ENCODE assay signal across 17 mouse cellular contexts in genomic region chr10:93708076-93708473, GRCm38 (mm10).
DNase-seq lines count a peak whose midpoint lies in the region; ATAC-seq and TF ChIP-seq lines count a peak whose summit lies in the region.
"Had no signal": no experiment of that assay in that cellular context is flagged by ENCODE, and none has a peak within 500 bp of the region (broad histone marks: within the 10 kb centered on the region; RNA-seq: fewer than 3 reads in every experiment).

No protein-coding gene starts in this region.

- TF ChIP-seq EP300 in heart, postnatal 0 days (IDR thresholded peaks at IDR 0.05; ENCODE audit: low read depth), result no peak

- peaks cover 19% of the 10 kb centered on the region for H3K4me1 ChIP-seq in heart, embryonic 13.5 days
- H3K4me1 ChIP-seq in lung, embryonic 16.5 days (replicated peaks; ENCODE audit: control insufficient read depth, insufficient read depth, low read length), result peaks cover 8% of the 10 kb centered on the region
- H3K4me1 ChIP-seq in heart, postnatal 0 days (ENCODE audit: control insufficient read depth, insufficient read depth), result peaks cover 11% of the 10 kb centered on the region; the same call in 1 of the 2 replicates
- H3K4me1 ChIP-seq: kidney, embryonic 15.5 days had no signal

- no peak for DNase-seq in heart, postnatal 25 days (ENCODE audit: low spot score)
- DNase-seq in lung, postnatal 4 days, result no peak
- DNase-seq in heart, postnatal 0 days (ENCODE audit: low spot score), result peak; percentile 30
- DNase-seq in spleen, adult 12 weeks (ENCODE audit: low spot score), result no peak
- no peak for DNase-seq in c-Kit-positive CD71-positive TER-119-positive erythroid progenitor cells, embryonic 14.5 days (ENCODE audit: low spot score)
- DNase-seq: embryo, embryonic 11 days; layer of hippocampus, postnatal 36 days had no signal

- 58% methylated on average over 6 of the region's 6 CpGs for WGBS in heart, embryonic 13.5 days
- WGBS in lung, embryonic 16.5 days, result 30% methylated on average over 6 of the region's 6 CpGs
- 46% methylated on average over 6 of the region's 6 CpGs for WGBS in heart, postnatal 0 days

- intact Hi-C loops in heart, postnatal 25 days (cut with DNase I), result loop anchor here (5.0 kb wide), 2 partner anchors 46 to 64 kb away; no protein-coding TSS in a partner anchor

- H3K27ac ChIP-seq in heart, embryonic 13.5 days (replicated peaks), result peak overlapping the region; percentile 76
- no peak overlapping the region; the same call in 1 of the 2 replicates for H3K27ac ChIP-seq in lung, embryonic 16.5 days (ENCODE audit: low read length)
- peak overlapping the region; percentile 88 for H3K27ac ChIP-seq in heart, postnatal 0 days (ENCODE audit: low read depth)
- H3K27ac ChIP-seq: forebrain, embryonic 15.5 days; hindbrain, embryonic 13.5 days; kidney, embryonic 15.5 days; macrophage; neural tube, embryonic 13.5 days; stomach, postnatal 0 days had no signal

- no peak overlapping the region for H3K4me3 ChIP-seq in heart, embryonic 13.5 days
- no peak overlapping the region for H3K4me3 ChIP-seq in lung, embryonic 16.5 days (ENCODE audit: low read length)
- H3K4me3 ChIP-seq in heart, postnatal 0 days (ENCODE audit: low read depth, low read length), result no peak overlapping the region
- H3K4me3 ChIP-seq: erythroblast, embryonic 14.5 days; forebrain, embryonic 15.5 days; hindbrain, embryonic 13.5 days; kidney, embryonic 15.5 days; neural tube, embryonic 13.5 days had no signal

- H3K4me2 ChIP-seq in heart, embryonic 13.5 days, result peak overlapping the region; percentile 55; the same call in 1 of the 2 replicates
- no peak overlapping the region for H3K4me2 ChIP-seq in lung, embryonic 16.5 days (ENCODE audit: low read depth, low read length)
- H3K4me2 ChIP-seq in heart, postnatal 0 days (ENCODE audit: low read depth, low read length), result peak overlapping the region; percentile 42; the same call in 1 of the 2 replicates
- H3K4me2 ChIP-seq: forebrain, embryonic 15.5 days; hindbrain, embryonic 13.5 days; kidney, embryonic 15.5 days; midbrain, embryonic 11.5 days; neural tube, embryonic 13.5 days had no signal

- no peak overlapping the region for H3K9ac ChIP-seq in heart, embryonic 13.5 days
- H3K9ac ChIP-seq in lung, embryonic 16.5 days (ENCODE audit: low read length), result no peak overlapping the region
- no peak overlapping the region for H3K9ac ChIP-seq in heart, postnatal 0 days (replicated peaks; ENCODE audit: low read depth, low read length)
- H3K9ac ChIP-seq: forebrain, embryonic 15.5 days; hindbrain, embryonic 13.5 days; kidney, embryonic 15.5 days; neural tube, embryonic 13.5 days had no signal

- 0 out of 2 replicates have a peak, but pooled peaks cover 3% of the 10 kb centered on the region for H3K9me3 ChIP-seq in heart, embryonic 13.5 days
- H3K9me3 ChIP-seq in lung, embryonic 16.5 days (ENCODE audit: control insufficient read depth, low read length), result no peaks in the 10 kb centered on the region
- no peaks in the 10 kb centered on the region for H3K9me3 ChIP-seq in heart, postnatal 0 days (replicated peaks; ENCODE audit: control insufficient read depth, low read length)
- H3K9me3 ChIP-seq: forebrain, embryonic 15.5 days; hindbrain, embryonic 13.5 days; kidney, embryonic 15.5 days; neural tube, embryonic 13.5 days had no signal

- no peaks in the 10 kb centered on the region for H3K27me3 ChIP-seq in heart, embryonic 13.5 days (replicated peaks)
- H3K27me3 ChIP-seq in lung, embryonic 16.5 days (ENCODE audit: control insufficient read depth, insufficient read depth, low read depth, low read length), result no peaks in the 10 kb centered on the region
- no peaks in the 10 kb centered on the region for H3K27me3 ChIP-seq in heart, postnatal 0 days (ENCODE audit: control insufficient read depth, insufficient read depth, low read length)
- H3K27me3 ChIP-seq: forebrain, embryonic 15.5 days; hindbrain, embryonic 13.5 days; kidney, embryonic 15.5 days; neural tube, embryonic 13.5 days had no signal

- no peak for TF ChIP-seq CTCF in heart, postnatal 0 days (IDR thresholded peaks at IDR 0.05; ENCODE audit: low read depth)

- ATAC-seq in heart, embryonic 13.5 days (ENCODE audit: extremely low read depth, insufficient number of reproducible peaks, low FRiP score, low TSS enrichment), result no peak
- peak; percentile 52 for ATAC-seq in lung, embryonic 16.5 days (ENCODE audit: low read depth)
- peak; percentile 10; the same call in 1 of the 2 replicates for ATAC-seq in heart, postnatal 0 days (ENCODE audit: insufficient read depth, low read depth)
- ATAC-seq: forebrain, embryonic 15.5 days had no signal

- H3K36me3 ChIP-seq in heart, embryonic 13.5 days, result peaks cover 16% of the 10 kb centered on the region
- no peaks in the 10 kb centered on the region for H3K36me3 ChIP-seq in lung, embryonic 16.5 days (ENCODE audit: control insufficient read depth, insufficient read depth, low read length)
- H3K36me3 ChIP-seq in heart, postnatal 0 days (replicated peaks; ENCODE audit: control insufficient read depth, insufficient read depth, low read length), result peaks cover 24% of the 10 kb centered on the region
